Mouse (Mus musculus) kidney, postnatal 25 days (tissue): ENCODE measurements around the gene Gm5622.
"Not testable (repeated sequence)": the region's sequence is repeated elsewhere in the genome, so short reads cannot be mapped to it uniquely, and the experiment has no call there.

Experiments used
- DNase-seq, 2 experiments: peaks; one replicate each; pipeline ENCODE4 v3.0.0; 2021; ENCODE audit warnings: mixed read lengths in 2 of 2

The Gm5622 gene

DNA sequence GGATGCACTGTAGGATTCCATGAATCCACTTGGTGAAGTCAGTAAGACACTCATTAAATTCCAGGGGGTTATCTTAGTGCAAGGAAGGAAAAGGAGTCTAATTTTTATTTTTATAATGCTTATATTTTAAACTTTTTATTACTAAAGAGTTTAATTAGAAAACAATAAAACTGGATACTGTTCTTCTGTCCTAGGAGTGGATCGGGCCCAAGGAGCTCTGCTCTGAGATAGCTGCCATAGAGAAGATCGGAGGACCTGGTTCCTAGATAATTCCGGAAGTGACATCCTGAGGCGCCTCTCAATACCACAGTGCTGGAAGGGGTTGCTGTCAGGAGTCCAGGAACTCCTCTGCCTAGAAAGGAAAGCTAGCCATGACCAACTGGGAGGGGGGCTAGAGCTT, at the start of gene Gm5622:
Gene Gm5622 (plus strand): TSS at position 301 of the 400 bp plus-strand sequence.
- DNase-seq: no peak

DNA sequence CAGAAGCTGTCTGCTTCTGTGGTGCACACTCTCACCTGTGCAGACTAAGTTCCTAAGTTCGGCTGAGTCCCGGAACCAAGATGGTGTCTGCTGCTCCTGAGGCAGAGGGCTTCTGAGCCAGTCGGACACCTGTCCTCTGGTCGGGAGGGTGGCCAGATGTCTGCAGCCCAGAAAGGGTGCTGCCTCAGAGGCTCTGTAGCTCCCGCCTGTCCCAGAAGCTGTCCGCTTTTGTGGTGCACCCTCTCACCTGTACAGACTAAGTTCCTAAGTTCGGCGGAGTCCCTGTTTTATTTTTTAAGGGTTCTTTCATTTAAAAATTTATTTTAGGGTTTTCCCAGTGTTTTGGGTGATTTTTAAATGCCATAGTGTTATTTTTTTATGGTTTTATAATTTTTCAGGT, 45.2 kb upstream of the Gm5622 start:
- no peak for DNase-seq

DNA sequence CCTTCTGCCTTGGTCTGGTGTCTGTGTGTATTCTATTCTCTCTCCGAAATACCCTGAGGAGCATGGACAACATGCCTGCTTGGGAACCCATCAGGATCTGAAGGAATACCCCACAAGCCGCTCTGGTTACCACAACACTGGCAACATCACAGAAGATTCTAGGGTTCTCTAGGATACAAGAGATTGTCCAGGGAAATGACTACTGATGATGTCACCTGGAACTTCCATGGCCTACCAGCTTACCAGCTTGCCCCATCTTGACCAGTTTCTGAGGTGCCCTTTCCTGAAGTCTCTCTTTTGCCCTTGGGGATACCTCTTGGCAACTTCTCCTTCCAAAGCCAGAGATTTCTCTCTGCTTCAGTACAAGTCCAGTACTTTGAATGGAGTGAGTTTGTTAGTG, 21.4 kb downstream of the Gm5622 start, which contains the start of gene Gm17175:
Gene Gm17175 (minus strand): TSS at position 101 of the 400 bp plus-strand sequence.
- not testable (repeated sequence) for DNase-seq

DNA sequence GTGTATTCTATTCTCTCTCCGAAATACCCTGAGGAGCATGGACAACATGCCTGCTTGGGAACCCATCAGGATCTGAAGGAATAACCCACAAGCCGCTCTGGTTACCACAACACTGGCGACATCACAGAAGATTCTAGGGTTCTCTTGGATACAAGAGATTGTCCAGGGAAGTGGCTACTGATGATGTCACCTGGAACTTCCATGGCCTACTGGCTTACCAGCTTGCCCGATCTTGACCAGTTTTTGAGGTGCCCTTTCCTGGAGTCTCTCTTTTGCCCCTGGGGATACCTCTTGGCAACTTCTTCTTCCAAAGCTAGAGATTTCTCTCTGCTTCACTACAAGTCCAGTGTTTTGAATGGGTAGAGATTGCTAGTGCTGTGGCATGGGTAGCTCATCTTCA, 39.4 kb downstream of the Gm5622 start, which contains the start of gene Gm17174:
Gene Gm17174 (minus strand): TSS at position 101 of the 400 bp plus-strand sequence.
- not testable (repeated sequence) for DNase-seq

DNA sequence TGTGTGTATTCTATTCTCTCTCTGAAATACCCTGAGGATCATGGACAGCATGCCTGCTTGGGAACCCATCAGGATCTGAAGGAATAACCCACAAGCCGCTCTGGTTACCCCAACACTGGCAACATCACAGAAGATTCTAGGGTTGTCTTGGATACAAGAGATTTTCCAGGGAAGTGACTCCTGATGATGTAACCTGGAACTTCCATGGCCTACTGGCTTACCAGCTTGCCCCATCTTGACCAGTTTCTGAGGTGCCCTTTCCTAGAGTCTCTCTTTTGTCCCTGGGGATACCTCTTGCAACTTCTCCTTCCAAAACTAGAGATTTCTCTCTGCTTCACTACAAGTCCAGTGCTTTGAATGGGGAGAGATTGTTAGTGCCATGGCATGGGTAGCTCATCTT, 58.6 kb downstream of the Gm5622 start, which contains the start of gene Gm17078:
Gene Gm17078 (minus strand): TSS at position 101 of the 400 bp plus-strand sequence.
- DNase-seq: no peak

DNA sequence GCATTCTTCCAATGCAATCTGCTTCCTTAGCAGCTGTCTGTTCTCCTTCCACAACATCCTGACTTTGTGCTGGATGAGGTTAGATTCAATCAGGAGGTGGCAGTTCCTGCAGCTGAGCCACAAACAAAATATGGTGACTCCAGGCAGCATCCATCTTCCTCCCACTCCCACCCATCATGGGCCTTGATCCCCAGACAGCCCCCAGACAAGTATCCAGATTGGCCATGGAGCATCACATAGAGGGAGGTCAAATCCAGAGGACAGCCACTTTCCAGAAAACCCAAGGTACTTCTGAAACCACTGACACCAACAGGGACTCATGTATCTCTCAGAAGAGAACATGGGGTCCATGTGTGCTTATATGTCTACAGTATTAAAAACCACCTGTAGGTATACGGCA, 79.8 kb downstream of the Gm5622 start:
- DNase-seq: peak; percentile 2 to 40

DNA sequence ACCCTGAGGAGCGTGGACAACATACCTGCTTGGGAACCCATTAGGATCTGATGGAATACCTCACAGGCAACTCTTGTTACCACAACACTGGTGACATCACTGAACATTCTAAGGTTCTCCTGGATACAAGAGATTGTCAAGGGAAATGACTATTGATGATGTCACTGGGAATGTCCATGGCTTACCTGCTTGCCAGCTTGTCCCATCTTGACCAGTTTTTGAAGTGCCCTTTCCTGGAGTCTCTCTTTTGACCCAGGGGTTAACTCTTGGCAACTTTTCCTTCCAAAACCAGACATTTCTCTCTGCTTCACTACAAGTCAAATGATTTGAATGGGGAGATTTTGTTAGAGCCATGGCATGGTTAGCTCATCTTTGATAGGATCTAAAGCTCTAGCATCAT, 83.0 kb downstream of the Gm5622 start, which contains the start of gene Gm4181:
Gene Gm4181 (minus strand): TSS at position 101 of the 400 bp plus-strand sequence.
- not testable (repeated sequence) for DNase-seq

DNA sequence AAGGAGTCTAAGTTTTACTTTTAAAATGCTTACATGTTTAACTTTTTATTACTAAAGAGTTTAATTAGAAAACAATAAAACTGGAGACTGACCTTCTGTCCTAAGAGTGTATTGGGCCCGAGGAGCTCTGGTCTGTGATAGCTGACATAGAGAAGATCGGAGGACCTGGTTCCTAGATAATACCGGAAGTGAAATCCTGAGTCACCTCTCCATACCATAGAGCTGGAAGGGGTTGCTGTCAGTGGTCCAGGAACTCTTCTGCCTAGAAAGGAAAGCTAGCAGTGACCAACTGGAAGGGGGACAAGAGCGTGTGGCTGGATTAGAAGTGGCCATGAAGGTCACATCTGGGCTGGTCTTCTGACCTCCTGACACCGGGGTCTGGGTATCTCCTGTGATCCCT, 124.7 kb downstream of the Gm5622 start:
- DNase-seq: no peak

DNA sequence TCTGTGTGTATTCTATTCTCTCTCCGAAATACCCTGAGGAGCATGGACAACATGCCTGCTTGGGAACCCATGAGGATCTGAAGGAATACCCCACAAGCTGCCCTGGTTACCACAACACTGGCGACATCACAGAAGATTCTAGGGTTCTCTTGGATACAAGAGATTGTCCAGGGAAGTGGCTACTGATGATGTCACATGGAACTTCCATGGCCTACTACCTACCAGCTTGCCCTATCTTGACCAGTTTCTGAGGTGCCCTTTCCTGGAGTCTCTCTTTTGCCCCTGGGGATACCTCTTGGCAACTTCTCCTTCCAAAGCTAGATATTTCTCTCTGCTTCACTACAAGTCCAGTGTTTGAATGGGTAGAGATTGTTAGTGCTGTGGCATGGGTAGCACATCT, 142.8 kb downstream of the Gm5622 start, which contains the start of gene Gm17079:
Gene Gm17079 (minus strand): TSS at position 101 of the 400 bp plus-strand sequence.
- not testable (repeated sequence) for DNase-seq
